Mouse (Mus musculus): ENCODE measurements around the gene Aggf1. TPM values are rescaled to one million over a fixed set of nuclear protein-coding genes. Genes with fewer than 3 reads are reported as not detected.

Aggf1 gene
- polyA plus RNA-seq, 1 experiment from 2014 or later: 31.9 TPM

GRCm38 (mm10) chr13:95325907-95326550 is 49.1 kb downstream of the Aggf1 start:
- Histone ChIP-seq H3K27me3 (ENCODE audit: control insufficient read depth, insufficient read depth, low read length) (no peaks in the 10 kb centered on the region), H3K4me3 (ENCODE audit: low read depth, low read length) (peak overlapping the region; percentile 86), H3K27ac (ENCODE audit: low read depth, low read length) (peak overlapping the region; percentile 92), H3K4me1 (ENCODE audit: control insufficient read depth, insufficient read depth, low read length) (peaks cover 26% of the 10 kb centered on the region), H3K4me2 (ENCODE audit: low read depth, low read length) (peak overlapping the region; percentile 87), H3K9me3 (ENCODE audit: control insufficient read depth, low read length) (no peaks in the 10 kb centered on the region), H3K36me3 (ENCODE audit: control insufficient read depth, insufficient read depth, low read length) (no peaks in the 10 kb centered on the region), H3K9ac (replicated peaks; ENCODE audit: low read depth, low read length) (peak overlapping the region; percentile 97)
- WGBS: 13% methylated on average over 5 of the region's 5 CpGs
- no peak for ATAC-seq (ENCODE audit: low read depth)

GRCm38 (mm10) chr13:95325080-95325906 is 49.9 kb downstream of the Aggf1 start:
- ATAC-seq (ENCODE audit: low read depth): peak; percentile 71
- peak overlapping the region; percentile 87 for H3K4me2 ChIP-seq (ENCODE audit: low read depth, low read length)
- WGBS: under 1% methylated on average over 55 of the region's 63 CpGs
- H3K36me3 ChIP-seq (ENCODE audit: control insufficient read depth, insufficient read depth, low read length): no peaks in the 10 kb centered on the region
- H3K9me3 ChIP-seq (ENCODE audit: control insufficient read depth, low read length): no peaks in the 10 kb centered on the region
- H3K9ac ChIP-seq (replicated peaks; ENCODE audit: low read depth, low read length): peak overlapping the region; percentile 97
- H3K27ac ChIP-seq (ENCODE audit: low read depth, low read length): peak overlapping the region; percentile 92
- peaks cover 26% of the 10 kb centered on the region for H3K4me1 ChIP-seq (ENCODE audit: control insufficient read depth, insufficient read depth, low read length)
- no peaks in the 10 kb centered on the region for H3K27me3 ChIP-seq (ENCODE audit: control insufficient read depth, insufficient read depth, low read length)
- H3K4me3 ChIP-seq (ENCODE audit: low read depth, low read length): peak overlapping the region; percentile 86

- Histone ChIP-seq H3K4me2 (ENCODE audit: low read depth, low read length) (peak overlapping the region; percentile 87), H3K9me3 (ENCODE audit: control insufficient read depth, low read length) (no peaks in the 10 kb centered on the region), H3K4me3 (ENCODE audit: low read depth, low read length) (peak overlapping the region; percentile 86), H3K9ac (replicated peaks; ENCODE audit: low read depth, low read length) (peak overlapping the region; percentile 97), H3K27me3 (ENCODE audit: control insufficient read depth, insufficient read depth, low read length) (no peaks in the 10 kb centered on the region), H3K27ac (ENCODE audit: low read depth, low read length) (peak overlapping the region; percentile 92), H3K36me3 (ENCODE audit: control insufficient read depth, insufficient read depth, low read length) (no peaks in the 10 kb centered on the region), H3K4me1 (ENCODE audit: control insufficient read depth, insufficient read depth, low read length) (peaks cover 26% of the 10 kb centered on the region)
- ATAC-seq (ENCODE audit: low read depth): peak; percentile 26
- under 1% methylated on average over 22 of the region's 22 CpGs for WGBS
Measured at GRCm38 (mm10) chr13:95324626-95325079, 50.5 kb downstream of the Aggf1 start.

GRCm38 (mm10) chr13:95323950-95324625 is 51.1 kb downstream of the Aggf1 start:
- 25% methylated on average over 15 of the region's 15 CpGs for WGBS
- H3K27ac ChIP-seq (ENCODE audit: low read depth, low read length): peak overlapping the region; percentile 92

GRCm38 (mm10) chr13:95323400-95323799 is 51.8 kb downstream of the Aggf1 start, which contains the start of gene Zbed3:
TSS of gene Zbed3 (plus strand) at chr13:95323612.
- Histone ChIP-seq H3K27ac (ENCODE audit: low read depth, low read length) (peak within 1 kb of the TSS; percentile 92), H3K4me1 (ENCODE audit: control insufficient read depth, insufficient read depth, low read length) (peaks cover 18% of the 10 kb centered on the region), H3K4me3 (ENCODE audit: low read depth, low read length) (peak within 1 kb of the TSS; percentile 86), H3K36me3 (ENCODE audit: control insufficient read depth, insufficient read depth, low read length) (no peaks in the 10 kb centered on the region), H3K9ac (replicated peaks; ENCODE audit: low read depth, low read length) (peak within 1 kb of the TSS; percentile 97), H3K27me3 (ENCODE audit: control insufficient read depth, insufficient read depth, low read length) (no peaks in the 10 kb centered on the region), H3K4me2 (ENCODE audit: low read depth, low read length) (peak within 1 kb of the TSS; percentile 87), H3K9me3 (ENCODE audit: control insufficient read depth, low read length) (no peaks in the 10 kb centered on the region)
- ATAC-seq (ENCODE audit: low read depth): no peak
- WGBS: 95% methylated on average over 6 of the region's 6 CpGs

More at GRCm38 (mm10) chr13:95323950-95324625, 51.1 kb downstream of the Aggf1 start:
- Histone ChIP-seq H3K36me3 (ENCODE audit: control insufficient read depth, insufficient read depth, low read length) (no peaks in the 10 kb centered on the region), H3K27me3 (ENCODE audit: control insufficient read depth, insufficient read depth, low read length) (no peaks in the 10 kb centered on the region), H3K9ac (replicated peaks; ENCODE audit: low read depth, low read length) (peak overlapping the region; percentile 97), H3K9me3 (ENCODE audit: control insufficient read depth, low read length) (no peaks in the 10 kb centered on the region), H3K4me1 (ENCODE audit: control insufficient read depth, insufficient read depth, low read length) (peaks cover 25% of the 10 kb centered on the region), H3K4me2 (ENCODE audit: low read depth, low read length) (peak overlapping the region; percentile 87), H3K4me3 (ENCODE audit: low read depth, low read length) (peak overlapping the region; percentile 86)
- ATAC-seq (ENCODE audit: low read depth): peak; percentile 74

- Histone ChIP-seq H3K9ac (replicated peaks; ENCODE audit: low read depth, low read length) (no peak overlapping the region), H3K27ac (ENCODE audit: low read depth, low read length) (no peak overlapping the region), H3K36me3 (ENCODE audit: control insufficient read depth, insufficient read depth, low read length) (no peaks in the 10 kb centered on the region), H3K4me3 (ENCODE audit: low read depth, low read length) (no peak overlapping the region), H3K4me1 (ENCODE audit: control insufficient read depth, insufficient read depth, low read length) (no peaks in the 10 kb centered on the region), H3K4me2 (ENCODE audit: low read depth, low read length) (no peak overlapping the region), H3K9me3 (ENCODE audit: control insufficient read depth, low read length) (no peaks in the 10 kb centered on the region), H3K27me3 (ENCODE audit: control insufficient read depth, insufficient read depth, low read length) (no peaks in the 10 kb centered on the region)
- ATAC-seq (ENCODE audit: low read depth): no peak
- 24% methylated on average over 4 of the region's 4 CpGs for WGBS
Measured at GRCm38 (mm10) chr13:95320451-95320850, 54.7 kb downstream of the Aggf1 start.

- WGBS: 76% methylated on average over 6 of the region's 6 CpGs
- H3K4me2 ChIP-seq (ENCODE audit: low read depth, low read length): no peak overlapping the region
- H3K4me3 ChIP-seq (ENCODE audit: low read depth, low read length): no peak overlapping the region
- ATAC-seq (ENCODE audit: low read depth): no peak
- no peaks in the 10 kb centered on the region for H3K27me3 ChIP-seq (ENCODE audit: control insufficient read depth, insufficient read depth, low read length)
- H3K36me3 ChIP-seq (ENCODE audit: control insufficient read depth, insufficient read depth, low read length): no peaks in the 10 kb centered on the region
- no peaks in the 10 kb centered on the region for H3K4me1 ChIP-seq (ENCODE audit: control insufficient read depth, insufficient read depth, low read length)
- no peaks in the 10 kb centered on the region for H3K9me3 ChIP-seq (ENCODE audit: control insufficient read depth, low read length)
- H3K9ac ChIP-seq (replicated peaks; ENCODE audit: low read depth, low read length): no peak overlapping the region
- no peak overlapping the region for H3K27ac ChIP-seq (ENCODE audit: low read depth, low read length)
Measured at GRCm38 (mm10) chr13:95319153-95319552, 56.0 kb downstream of the Aggf1 start.

- WGBS: 64% methylated on average over 6 of the region's 6 CpGs
- H3K4me3 ChIP-seq (ENCODE audit: low read depth, low read length): no peak overlapping the region
- no peak for ATAC-seq (ENCODE audit: low read depth)
- no peaks in the 10 kb centered on the region for H3K9me3 ChIP-seq (ENCODE audit: control insufficient read depth, low read length)
- H3K4me2 ChIP-seq (ENCODE audit: low read depth, low read length): no peak overlapping the region
- no peaks in the 10 kb centered on the region for H3K36me3 ChIP-seq (ENCODE audit: control insufficient read depth, insufficient read depth, low read length)
- no peaks in the 10 kb centered on the region for H3K27me3 ChIP-seq (ENCODE audit: control insufficient read depth, insufficient read depth, low read length)
- H3K9ac ChIP-seq (replicated peaks; ENCODE audit: low read depth, low read length): no peak overlapping the region
- H3K27ac ChIP-seq (ENCODE audit: low read depth, low read length): no peak overlapping the region
- H3K4me1 ChIP-seq (ENCODE audit: control insufficient read depth, insufficient read depth, low read length): no peaks in the 10 kb centered on the region
Measured at GRCm38 (mm10) chr13:95312016-95312415, 63.1 kb downstream of the Aggf1 start.
